Mouse (Mus musculus) induced T-regulatory cell, adult 2 months (primary cell): ENCODE results near the gene Hps1.

Experiments used
- DNase-seq: peaks from one replicate; pipeline ENCODE4 v3.0.0-alpha.2; 2012; ENCODE audit warnings: low read depth

Gene Hps1

DNA sequence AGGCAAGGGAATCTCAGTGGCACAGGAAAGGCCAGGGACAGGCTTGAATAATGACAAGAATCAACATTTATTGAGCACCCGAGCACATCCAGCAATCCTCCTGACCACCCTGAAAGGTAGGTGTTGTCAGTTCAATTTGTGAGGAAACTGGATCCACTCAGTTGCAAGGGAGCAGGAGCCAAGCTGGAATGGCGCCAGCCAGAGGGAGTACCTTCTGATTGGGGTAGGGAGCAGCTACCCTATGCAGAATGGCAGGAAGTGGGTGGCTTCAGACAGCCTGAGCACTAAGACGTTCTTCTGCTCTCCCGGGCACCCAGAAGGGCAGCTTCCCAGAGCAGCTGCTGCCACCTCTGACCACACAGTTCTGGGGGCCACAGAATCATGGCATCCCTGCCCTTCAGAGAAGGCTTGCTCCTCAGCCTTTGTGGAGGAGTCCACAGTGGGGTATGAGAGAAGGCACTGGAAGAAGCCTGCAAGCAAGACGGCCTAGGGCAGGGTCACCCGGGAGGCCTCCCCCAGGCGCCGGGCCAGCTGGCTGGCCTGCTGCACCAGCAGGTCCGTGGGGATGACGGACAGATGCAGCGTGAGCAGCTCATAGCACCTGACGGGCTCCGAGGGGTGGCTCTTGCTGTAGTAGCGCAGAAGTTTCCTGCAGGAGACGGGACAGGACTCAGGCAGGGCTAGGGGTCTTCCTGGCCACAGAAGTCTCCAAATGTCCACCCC lies 24.5 kb downstream of the Hps1 start:
- no peak for DNase-seq

DNA sequence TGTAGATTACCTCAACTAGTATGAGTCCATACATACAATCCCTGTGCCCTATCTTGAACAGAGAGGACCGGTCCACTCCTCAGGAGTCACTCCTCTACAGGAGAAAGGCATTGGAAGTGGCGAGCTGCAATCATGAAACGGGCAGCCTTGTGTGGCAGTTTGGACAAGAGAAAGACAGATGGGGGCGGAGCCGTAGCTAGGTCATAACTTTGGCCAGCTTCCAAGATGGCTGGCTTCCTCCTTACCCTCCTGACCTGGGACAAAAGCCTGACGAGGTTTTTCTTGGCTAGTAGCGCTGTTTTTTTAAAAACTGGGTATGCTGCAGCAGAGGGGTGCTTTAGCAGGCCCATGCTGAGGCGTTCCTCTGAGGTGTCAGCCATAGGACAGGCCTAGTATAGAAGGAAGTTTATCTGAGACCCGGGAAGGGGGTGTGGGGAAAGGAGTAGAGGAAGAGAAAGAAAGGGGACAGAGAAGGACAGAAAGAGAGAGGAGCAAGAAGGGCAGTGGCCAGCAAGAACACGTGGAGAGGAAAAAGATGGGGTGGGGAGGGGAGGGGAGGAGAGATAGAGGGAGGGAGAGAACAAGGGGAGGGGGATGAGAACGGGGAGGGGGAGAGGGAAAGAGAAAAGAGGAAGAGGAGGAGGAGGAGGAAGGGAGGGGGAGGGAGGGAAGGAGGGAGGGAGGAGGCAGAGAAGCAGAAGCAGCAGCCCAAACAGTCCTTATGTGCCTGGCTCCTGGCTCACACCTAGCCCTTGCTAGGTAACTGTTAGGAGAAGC lies 26.4 kb downstream of the Hps1 start:
- no peak for DNase-seq

DNA sequence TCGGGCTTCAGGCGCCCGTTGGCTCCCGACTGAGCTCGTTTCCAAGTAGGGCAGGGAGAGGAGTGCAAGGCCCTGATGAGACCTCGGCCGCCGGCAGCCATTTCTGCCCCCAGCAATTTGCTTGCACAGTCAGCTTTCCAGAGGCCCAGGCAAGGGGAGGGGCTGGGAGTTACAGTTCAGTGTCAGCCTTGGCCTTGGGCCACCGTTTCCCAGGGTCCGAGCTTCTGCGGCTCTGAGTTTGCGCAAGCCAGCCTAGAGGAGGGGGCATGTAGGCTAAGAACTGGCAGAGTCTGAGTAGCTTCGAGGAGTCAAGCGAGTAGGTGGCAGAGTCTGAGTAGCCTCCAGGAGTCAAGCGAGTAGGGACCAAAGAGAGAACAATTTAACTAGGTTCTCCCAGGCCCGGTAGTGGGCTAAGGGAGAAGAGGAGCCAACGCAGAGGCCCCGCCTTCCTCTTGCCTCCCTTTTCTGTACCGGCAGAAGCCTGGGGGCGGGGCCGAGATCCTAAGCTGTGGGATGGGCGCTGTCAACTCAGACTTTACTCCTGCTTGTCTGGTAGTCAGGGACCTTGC lies 27.3 kb downstream of the Hps1 start, which contains the start of gene Pyroxd2:
Pyroxd2 (minus strand) TSS at position 413 of the 569 bp plus-strand sequence.
- DNase-seq, result no peak

DNA sequence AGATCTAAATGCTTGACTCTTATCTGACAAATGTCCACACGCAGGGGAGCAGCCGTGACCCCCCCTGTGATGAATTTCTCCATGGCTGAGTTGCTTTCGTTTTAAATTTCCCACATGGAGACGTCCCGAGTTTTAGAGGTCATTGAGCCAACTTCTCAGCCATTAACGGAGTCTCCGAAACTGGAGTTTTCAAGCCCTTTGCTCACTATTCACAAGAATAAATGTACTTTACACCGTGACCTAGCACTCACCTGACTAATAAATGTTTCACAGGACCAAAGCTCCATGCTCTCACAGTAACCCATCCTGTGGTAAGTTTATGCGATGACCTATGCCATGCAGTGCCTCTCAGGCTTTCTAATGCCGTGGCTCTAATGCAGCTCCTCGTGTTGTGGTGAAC lies 29.6 kb downstream of the Hps1 start:
- DNase-seq, result no peak

- DNase-seq, result no peak
These were observed 33.1 kb downstream of the Hps1 start for GRCm38 (mm10) chr19:42746702-42747101.

- no peak for DNase-seq
These were observed 33.9 kb downstream of the Hps1 start for GRCm38 (mm10) chr19:42745869-42746224.

DNA sequence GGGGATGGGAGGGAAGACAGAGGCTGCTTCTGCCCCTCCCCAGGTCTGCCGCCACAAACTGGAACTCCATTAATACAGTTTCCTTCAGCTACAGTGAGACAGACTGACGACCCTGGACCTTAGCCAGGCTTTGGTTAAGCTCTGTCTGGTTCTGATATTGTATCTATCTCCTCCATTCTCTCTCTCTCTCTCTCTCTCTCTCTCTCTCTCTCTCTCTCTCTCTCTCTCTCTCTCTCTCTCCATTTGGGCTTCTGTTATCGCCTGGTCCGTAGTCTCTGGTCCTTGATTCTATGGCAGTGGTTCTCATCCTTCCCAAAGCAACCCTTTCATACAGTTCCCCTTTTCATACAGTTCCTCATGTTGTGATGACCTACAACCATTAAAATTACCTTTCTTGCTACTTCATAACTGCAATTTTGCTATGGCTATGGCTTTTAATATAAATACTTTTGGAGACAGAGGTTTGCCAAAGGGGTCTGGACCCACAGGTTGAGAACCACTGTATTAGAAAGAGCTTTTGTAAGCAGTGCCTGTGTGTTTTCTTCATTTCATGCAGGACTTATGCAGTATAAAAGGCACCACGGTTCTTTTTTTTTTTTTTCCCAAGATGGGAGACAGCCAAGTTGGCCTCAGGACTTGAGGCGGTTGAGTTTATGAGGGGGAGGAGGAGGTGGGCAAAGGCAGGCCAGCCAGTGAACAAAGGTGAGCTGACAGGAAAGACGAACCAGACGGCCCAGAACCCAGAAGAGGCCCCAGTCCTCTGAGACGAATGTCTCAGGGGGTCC lies 34.5 kb downstream of the Hps1 start:
- no peak for DNase-seq

GRCm38 (mm10) chr19:42744162-42744586 lies 35.6 kb downstream of the Hps1 start:
- DNase-seq, result no peak

DNA sequence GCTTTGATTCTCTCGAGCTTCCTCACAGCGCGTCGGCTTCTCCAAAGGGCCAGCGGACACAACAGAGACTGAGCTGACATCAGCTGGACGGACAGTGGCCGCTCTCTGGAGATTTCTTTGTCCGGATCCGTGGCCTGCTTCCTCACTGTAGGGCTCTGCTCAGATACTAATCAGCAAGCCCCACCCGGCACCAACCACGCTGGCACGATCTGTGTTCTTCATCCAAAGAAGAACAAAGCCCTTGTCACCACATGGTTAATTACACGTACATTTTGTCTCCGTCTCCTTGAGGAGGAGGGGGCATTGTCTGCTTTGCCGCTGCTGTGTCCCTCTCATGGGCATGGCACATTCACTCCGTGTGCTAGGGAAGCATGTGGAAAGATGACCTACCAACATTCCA lies 36.5 kb downstream of the Hps1 start:
- DNase-seq, result no peak

GRCm38 (mm10) chr19:42741884-42742283 lies 37.9 kb downstream of the Hps1 start:
- no peak for DNase-seq

DNA sequence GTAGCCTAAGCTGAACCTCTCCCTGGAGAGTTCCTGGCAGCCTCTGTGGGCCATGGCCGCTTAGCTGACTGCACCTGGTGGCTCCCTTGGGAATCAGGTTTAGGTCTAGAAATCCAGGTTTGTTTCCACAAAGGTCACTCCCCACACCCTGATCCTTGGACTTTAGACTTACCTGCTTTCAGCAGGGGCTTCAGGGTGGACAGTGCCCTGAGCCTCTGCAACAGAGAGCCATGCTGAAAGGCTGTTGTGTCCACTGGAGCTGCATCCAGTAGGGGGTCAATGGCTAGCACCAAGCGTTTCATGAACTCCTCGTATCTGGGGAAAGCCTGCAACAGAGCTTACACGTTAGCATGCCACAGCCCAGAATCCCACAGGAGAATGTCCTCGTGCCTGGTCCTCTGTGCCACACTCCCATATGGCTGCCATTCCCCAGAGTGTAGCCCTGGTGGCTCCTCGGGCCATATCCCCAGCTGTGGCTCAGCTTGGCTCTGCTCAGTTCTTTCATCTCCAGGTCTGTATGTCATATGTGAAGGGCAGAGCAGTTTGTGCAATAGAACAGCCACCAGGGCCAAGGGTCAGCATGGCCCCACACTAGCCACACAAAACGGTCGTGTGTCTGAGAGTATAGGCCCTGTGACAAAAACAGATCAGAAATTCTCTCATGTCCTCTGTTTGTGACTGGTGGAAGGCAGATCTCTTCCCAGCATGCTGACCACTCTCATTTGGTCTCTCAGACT lies 39.4 kb downstream of the Hps1 start:
- DNase-seq, result no peak

DNA sequence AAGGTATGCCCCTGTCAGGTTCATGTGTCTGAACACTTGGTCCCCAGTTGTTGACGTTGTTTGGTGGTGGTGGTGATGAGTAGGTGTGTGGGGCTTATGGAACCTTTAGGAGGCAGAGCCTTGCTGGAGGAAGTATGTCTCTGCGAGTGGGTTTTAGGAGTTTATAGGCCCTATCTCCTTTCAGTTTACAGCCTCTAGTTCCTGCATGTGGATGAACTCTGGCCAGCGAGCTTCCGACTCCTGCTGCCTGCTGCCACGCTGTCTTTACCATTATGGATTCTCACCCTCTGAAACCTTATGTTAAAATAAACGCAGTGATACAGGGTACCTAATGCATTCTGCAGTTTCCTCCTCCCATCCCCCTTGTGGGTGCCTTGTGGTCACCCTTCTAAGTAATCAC lies 40.0 kb downstream of the Hps1 start:
- DNase-seq, result no peak

DNA sequence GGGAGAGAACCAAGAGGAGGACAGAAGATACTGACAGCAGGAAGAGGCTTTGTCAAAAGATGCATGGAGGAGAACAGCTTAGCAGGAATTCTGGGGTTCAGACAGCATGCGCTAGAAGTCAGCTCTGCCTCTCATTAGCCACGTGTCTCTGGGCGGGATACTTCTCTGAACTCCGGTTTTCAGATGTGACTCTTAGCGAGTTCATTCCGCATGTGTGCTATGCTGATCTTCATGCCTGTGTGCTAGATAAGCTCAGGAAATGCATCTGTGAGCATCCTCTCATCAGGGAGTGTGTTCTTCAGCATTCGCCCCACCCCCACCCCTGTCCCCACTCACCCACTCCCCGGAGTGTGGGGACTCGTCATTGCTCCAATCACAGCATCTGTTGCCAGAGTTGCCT lies 42.0 kb downstream of the Hps1 start:
- DNase-seq, result no peak

- DNase-seq, result no peak
These were observed 44.8 kb downstream of the Hps1 start for GRCm38 (mm10) chr19:42734982-42735381.

- no peak for DNase-seq
These were observed 52.4 kb downstream of the Hps1 start for GRCm38 (mm10) chr19:42727424-42727823.

- DNase-seq, result no peak
These were observed 53.0 kb downstream of the Hps1 start for GRCm38 (mm10) chr19:42726766-42727165.

DNA sequence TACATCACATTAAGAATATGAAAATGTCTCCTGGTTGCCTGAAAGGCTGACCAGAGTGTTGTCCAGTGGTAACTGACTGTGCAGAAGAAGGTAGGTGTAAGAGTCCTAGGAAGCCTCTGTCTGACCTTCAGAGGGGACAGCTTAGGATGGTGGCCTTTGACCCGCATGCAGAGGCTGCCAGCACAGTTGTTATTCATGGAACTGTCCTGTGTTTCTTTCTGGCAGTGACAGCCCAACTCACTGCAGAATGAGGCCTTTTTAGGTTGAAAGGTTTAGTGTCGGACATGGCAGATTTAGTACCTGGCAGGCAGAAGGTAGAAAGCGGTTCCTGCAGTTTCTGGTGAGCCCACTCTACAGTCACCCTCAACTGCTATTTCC lies 53.8 kb downstream of the Hps1 start:
- no peak for DNase-seq

DNA sequence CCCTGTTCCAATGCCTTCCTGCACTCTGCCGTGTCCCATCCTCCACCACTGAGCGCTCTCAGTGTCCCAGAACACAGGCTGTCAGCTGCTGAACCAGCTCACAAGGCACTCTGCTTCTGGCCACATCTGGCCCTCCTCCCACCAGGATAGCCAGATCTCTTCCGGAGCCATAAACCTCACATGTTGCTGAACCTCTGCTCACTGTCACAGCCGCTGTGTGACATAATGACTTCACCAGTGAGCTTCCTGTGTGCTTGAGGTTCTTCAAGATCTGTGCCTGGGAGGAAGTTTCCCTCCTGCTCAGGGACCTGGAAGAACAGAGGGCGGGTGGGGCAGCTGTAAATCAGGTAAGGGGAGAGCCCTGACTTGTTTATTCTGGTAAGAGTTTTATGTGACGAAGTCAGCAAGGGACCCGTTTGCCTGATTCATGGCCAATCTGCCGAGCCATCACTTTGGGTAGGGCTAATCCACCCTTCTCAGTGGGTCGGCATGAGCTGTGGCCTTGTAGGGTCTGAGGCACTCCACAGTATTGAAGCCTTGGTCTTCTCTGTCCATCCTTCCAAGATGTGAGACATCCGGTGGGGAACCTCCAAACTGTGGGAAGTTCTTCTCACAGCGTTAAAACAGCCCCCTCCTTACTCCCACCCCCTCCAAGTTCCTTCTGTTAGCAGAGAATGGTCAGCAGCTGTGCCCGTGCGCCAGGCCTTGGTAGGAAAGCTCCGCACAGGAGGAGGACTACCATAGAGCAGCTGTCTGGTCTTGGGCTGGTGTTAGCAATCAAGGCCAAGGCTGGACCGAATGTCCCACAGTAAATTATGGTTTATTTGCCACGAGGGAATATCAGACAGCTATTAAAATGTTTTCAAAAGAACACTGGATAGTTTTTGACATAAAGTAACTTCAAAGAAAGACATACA lies 54.5 kb downstream of the Hps1 start:
- DNase-seq, result no peak

- no peak for DNase-seq
These were observed 56.5 kb downstream of the Hps1 start for GRCm38 (mm10) chr19:42723302-42723701.

GRCm38 (mm10) chr19:42722500-42722899 lies 57.3 kb downstream of the Hps1 start:
- DNase-seq, result no peak

GRCm38 (mm10) chr19:42718101-42718500 lies 61.7 kb downstream of the Hps1 start:
- DNase-seq, result no peak
